Mouse (Mus musculus): ENCODE data around the gene Agpat1.

Agpat1 gene

GRCm38 (mm10) chr17:34655160-34655559 lies 51.1 kb downstream of the Agpat1 start:
- no peak for DNase-seq

- DNase-seq, result no peak
These were observed 51.5 kb downstream of the Agpat1 start for GRCm38 (mm10) chr17:34655581-34655991.

GRCm38 (mm10) chr17:34656666-34657065 lies 52.6 kb downstream of the Agpat1 start:
- DNase-seq, result no peak

- DNase-seq, result no peak
These were observed 53.2 kb downstream of the Agpat1 start for GRCm38 (mm10) chr17:34657271-34657670.

GRCm38 (mm10) chr17:34658145-34658544 lies 54.1 kb downstream of the Agpat1 start:
- no peak for DNase-seq

- no peak for DNase-seq
These were observed 54.5 kb downstream of the Agpat1 start for GRCm38 (mm10) chr17:34658591-34658990.

- DNase-seq, result no peak
These were observed 55.3 kb downstream of the Agpat1 start for GRCm38 (mm10) chr17:34659181-34659896.

GRCm38 (mm10) chr17:34659897-34660214 lies 55.8 kb downstream of the Agpat1 start:
- DNase-seq, result no peak

GRCm38 (mm10) chr17:34660259-34660820 lies 56.3 kb downstream of the Agpat1 start:
- DNase-seq, result no peak

- no peak for DNase-seq
These were observed 57.1 kb downstream of the Agpat1 start for GRCm38 (mm10) chr17:34661121-34661591.

GRCm38 (mm10) chr17:34662468-34662867 lies 58.4 kb downstream of the Agpat1 start:
- no peak for DNase-seq

- no peak for DNase-seq
These were observed 58.9 kb downstream of the Agpat1 start for GRCm38 (mm10) chr17:34662978-34663377.
